Mouse (Mus musculus) heart, embryonic 16.5 days (tissue): ENCODE results near the gene Cfap61. TPM values are rescaled to one million over a fixed set of nuclear protein-coding genes. Genes with fewer than 3 reads are reported as not detected.

Experiments
- ATAC-seq: fragments of 200-750 bp; cut with Nextera tagmentation; replicated peaks from 2 replicates; pipeline ENCODE4 v1.8.0; 2017; ENCODE audit warnings: moderate number of reproducible peaks; ENCODE audit not compliant: insufficient read depth, low FRiP score; ENCODE audit errors: extremely low read depth
- H3K27ac ChIP-seq: fragments of 300-500 bp; sonication (generic); 2 replicates; pipeline ENCODE4 v1.5.1; 2014; ENCODE audit warnings: mild to moderate bottlenecking, low read length, control low read depth, moderate library complexity
- H3K27me3 ChIP-seq: fragments of 300-500 bp; sonication (generic); 2 replicates; pipeline ENCODE4 v1.6.1; 2014; ENCODE audit warnings: low read length, mixed read lengths; ENCODE audit not compliant: control insufficient read depth, insufficient read depth
- H3K36me3 ChIP-seq: fragments of 300-500 bp; sonication (generic); 2 replicates; pipeline ENCODE4 v1.6.1; 2014; ENCODE audit not compliant: control insufficient read depth, insufficient read depth
- H3K4me1 ChIP-seq: fragments of 300-500 bp; sonication (generic); 2 replicates; pipeline ENCODE4 v1.6.1; 2014; ENCODE audit warnings: low read length, mixed read lengths; ENCODE audit not compliant: control insufficient read depth, insufficient read depth
- H3K4me2 ChIP-seq: fragments of 300-500 bp; sonication (generic); 2 replicates; pipeline ENCODE4 v1.6.1; 2014; ENCODE audit warnings: low read depth, mild to moderate bottlenecking, control low read depth, low read length
- H3K4me3 ChIP-seq: fragments of 300-500 bp; sonication (generic); 2 replicates; pipeline ENCODE4 v1.5.1; 2014; ENCODE audit warnings: mild to moderate bottlenecking, control low read depth, low read length
- H3K9ac ChIP-seq: fragments of 300-500 bp; sonication (generic); 2 replicates; pipeline ENCODE4 v1.6.1; 2014; ENCODE audit warnings: low read length, control low read depth
- H3K9me3 ChIP-seq: fragments of 300-500 bp; sonication (generic); replicated peaks from 2 replicates; pipeline ENCODE4 v1.6.1; 2016; ENCODE audit warnings: low read length; ENCODE audit not compliant: control insufficient read depth
- WGBS: fragments of 180-500 bp; shearing (Covaris S2); extraction: QIAGEN DNeasy Blood & Tissue Kit; methylation state at CpG from one replicate; pipeline ENCODE4 v1.1.7; 2014; 5-methylcytosine and 5-hydroxymethylcytosine counted together
- polyA plus RNA-seq: library from polyadenylated mRNA; unstranded; fragments of >200 nt; fragmentation: Nextera tagmentation; extraction: Ambion mirVana; gene quantifications from 2 replicates; pipeline ENCODE4 v1.2.1, GENCODE M21; 2015

Cfap61 gene
- polyA plus RNA-seq, 1 experiment from 2014 or later, result 0.80 TPM

- no peaks in the 10 kb centered on the region for H3K9me3 ChIP-seq
- no peak for ATAC-seq
- no peaks in the 10 kb centered on the region for H3K4me1 ChIP-seq
- no peak overlapping the region for H3K27ac ChIP-seq
- no peak overlapping the region for H3K4me3 ChIP-seq
- H3K27me3 ChIP-seq, result no peaks in the 10 kb centered on the region
- H3K4me2 ChIP-seq, result no peak overlapping the region
- H3K9ac ChIP-seq, result no peak overlapping the region
- 78% methylated on average over 6 of the region's 6 CpGs for WGBS
- H3K36me3 ChIP-seq, result no peaks in the 10 kb centered on the region
These were observed 199.7 kb downstream of the Cfap61 start for GRCm38 (mm10) chr2:146134275-146134674.

- WGBS, result 60% methylated on average over 3 of the region's 3 CpGs
- H3K9ac ChIP-seq, result no peak overlapping the region
- H3K4me3 ChIP-seq, result no peak overlapping the region
- ATAC-seq, result no peak
- H3K9me3 ChIP-seq, result no peaks in the 10 kb centered on the region
- no peak overlapping the region for H3K4me2 ChIP-seq
- no peaks in the 10 kb centered on the region for H3K36me3 ChIP-seq
- no peaks in the 10 kb centered on the region for H3K27me3 ChIP-seq
- no peak overlapping the region for H3K27ac ChIP-seq
- no peaks in the 10 kb centered on the region for H3K4me1 ChIP-seq
These were observed 206.1 kb downstream of the Cfap61 start for GRCm38 (mm10) chr2:146140711-146141110.

- Histone ChIP-seq H3K27ac (no peak overlapping the region), H3K36me3 (no peaks in the 10 kb centered on the region), H3K9me3 (no peaks in the 10 kb centered on the region), H3K4me3 (no peak overlapping the region), H3K27me3 (no peaks in the 10 kb centered on the region), H3K4me1 (no peaks in the 10 kb centered on the region), H3K9ac (no peak overlapping the region), H3K4me2 (no peak overlapping the region)
- no peak for ATAC-seq
- 64% methylated on average over 4 of the region's 4 CpGs for WGBS
These were observed 212.7 kb downstream of the Cfap61 start for GRCm38 (mm10) chr2:146147306-146147705.

GRCm38 (mm10) chr2:146147801-146148200 is 213.2 kb downstream of the Cfap61 start:
- no peak overlapping the region for H3K4me3 ChIP-seq
- no peak overlapping the region for H3K27ac ChIP-seq
- no peak overlapping the region for H3K4me2 ChIP-seq
- H3K27me3 ChIP-seq, result no peaks in the 10 kb centered on the region
- 90% methylated on average over 5 of the region's 5 CpGs for WGBS
- H3K9ac ChIP-seq, result no peak overlapping the region
- ATAC-seq, result no peak
- H3K9me3 ChIP-seq, result no peaks in the 10 kb centered on the region
- H3K4me1 ChIP-seq, result no peaks in the 10 kb centered on the region
- no peaks in the 10 kb centered on the region for H3K36me3 ChIP-seq

- no peaks in the 10 kb centered on the region for H3K4me1 ChIP-seq
- no peak overlapping the region for H3K9ac ChIP-seq
- no peak overlapping the region for H3K27ac ChIP-seq
- H3K27me3 ChIP-seq, result no peaks in the 10 kb centered on the region
- H3K9me3 ChIP-seq, result no peaks in the 10 kb centered on the region
- no peak overlapping the region for H3K4me3 ChIP-seq
- H3K36me3 ChIP-seq, result no peaks in the 10 kb centered on the region
- H3K4me2 ChIP-seq, result no peak overlapping the region
- WGBS, result 82% methylated on average over 15 of the region's 15 CpGs
- no peak for ATAC-seq
These were observed 214.8 kb downstream of the Cfap61 start for GRCm38 (mm10) chr2:146149206-146149974.

GRCm38 (mm10) chr2:146168017-146168803 is 233.6 kb downstream of the Cfap61 start:
- no peaks in the 10 kb centered on the region for H3K9me3 ChIP-seq
- no peak for ATAC-seq
- H3K27ac ChIP-seq, result no peak overlapping the region
- no peaks in the 10 kb centered on the region for H3K4me1 ChIP-seq
- H3K4me3 ChIP-seq, result no peak overlapping the region
- no peak overlapping the region for H3K9ac ChIP-seq
- H3K4me2 ChIP-seq, result no peak overlapping the region
- H3K27me3 ChIP-seq, result no peaks in the 10 kb centered on the region
- no peaks in the 10 kb centered on the region for H3K36me3 ChIP-seq
- 55% methylated on average over 14 of the region's 14 CpGs for WGBS

GRCm38 (mm10) chr2:146169492-146169891 is 234.9 kb downstream of the Cfap61 start:
- Histone ChIP-seq H3K9ac (no peak overlapping the region), H3K36me3 (no peaks in the 10 kb centered on the region), H3K4me2 (no peak overlapping the region), H3K27me3 (no peaks in the 10 kb centered on the region), H3K4me3 (no peak overlapping the region), H3K27ac (no peak overlapping the region), H3K9me3 (no peaks in the 10 kb centered on the region), H3K4me1 (no peaks in the 10 kb centered on the region)
- no peak for ATAC-seq
- WGBS, result 77% methylated on average over 7 of the region's 7 CpGs

GRCm38 (mm10) chr2:146172106-146172505 is 237.5 kb downstream of the Cfap61 start:
- no peak overlapping the region for H3K9ac ChIP-seq
- ATAC-seq, result no peak
- no peak overlapping the region for H3K4me2 ChIP-seq
- H3K9me3 ChIP-seq, result no peaks in the 10 kb centered on the region
- H3K36me3 ChIP-seq, result no peaks in the 10 kb centered on the region
- 43% methylated on average over 4 of the region's 4 CpGs for WGBS
- no peaks in the 10 kb centered on the region for H3K27me3 ChIP-seq
- H3K4me3 ChIP-seq, result no peak overlapping the region
- H3K4me1 ChIP-seq, result no peaks in the 10 kb centered on the region
- H3K27ac ChIP-seq, result no peak overlapping the region

- H3K36me3 ChIP-seq, result no peaks in the 10 kb centered on the region
- H3K4me3 ChIP-seq, result no peak overlapping the region
- H3K9ac ChIP-seq, result no peak overlapping the region
- ATAC-seq, result no peak
- no peaks in the 10 kb centered on the region for H3K27me3 ChIP-seq
- no peaks in the 10 kb centered on the region for H3K4me1 ChIP-seq
- no peak overlapping the region for H3K4me2 ChIP-seq
- H3K9me3 ChIP-seq, result peaks cover 5% of the 10 kb centered on the region; the same call in 1 of the 2 replicates
- no peak overlapping the region for H3K27ac ChIP-seq
- WGBS, result 80% methylated on average over 7 of the region's 7 CpGs
These were observed 239.6 kb downstream of the Cfap61 start for GRCm38 (mm10) chr2:146174173-146174572.
